ENCODE assay signal across 13 mouse cellular contexts in genomic region chr6:114676091-114676490, GRCm38 (mm10). TPM values are rescaled to one million over a fixed set of nuclear protein-coding genes. Genes with fewer than 3 reads are reported as not detected.
DNase-seq lines count a peak whose midpoint lies in the region.
"Had no signal": no experiment of that assay in that cellular context is flagged by ENCODE, and none has a peak within 500 bp of the region (broad histone marks: within the 10 kb centered on the region; RNA-seq: fewer than 3 reads in every experiment).

No protein-coding gene starts in this region.

- intact Hi-C loops in heart, postnatal 10 days (cut with DNase I): no loop called here

- DNase-seq in adrenal gland, postnatal 10 days: peak; percentile 7
- DNase-seq in adrenal gland, adult 18-20 months (ENCODE audit: low spot score in 2 of 2): no peak
- DNase-seq in 3T3-L1 (ENCODE audit: low read depth, low spot score) (peak; percentile 73), MN1 (ENCODE audit: low spot score) (peak; percentile 53)
- no peak for DNase-seq in left cerebral cortex, adult 11 months (ENCODE audit: low spot score)
- DNase-seq in heart, postnatal 10 days: no peak
- DNase-seq: cerebellum, adult 18-20 months; cerebellum, adult 9-10 months; cerebellum, postnatal 14 days; embryo, embryonic 11 days; gastrocnemius, postnatal 25 days; heart, adult 18-20 months; kidney, adult 2 months had no signal

RNA-seq across cellular contexts. Expression of gene Atg7, which starts 33.2 kb away (rescaled TPM):
- total RNA-seq in adrenal gland, postnatal 10 days (2021): 10 to 100 TPM; 22.4 to 27.5 TPM
- 10 to 100 TPM; 24.9 to 27.6 TPM for total RNA-seq in adrenal gland, adult 18-20 months (2021)
- 10 to 100 TPM; 15.3 to 16.1 TPM for total RNA-seq in heart, postnatal 10 days (2021)

Comparison
In these comparisons a context has a peak if more than half of its experiments do, and no peak if none do; other contexts are left out.
1. DNase-seq: peak in adrenal gland, postnatal 10 days (single experiment), 3T3-L1 (single experiment) and MN1 (single experiment); none in adrenal gland, adult 18-20 months (0 of 2), left cerebral cortex, adult 11 months (single experiment) and heart, postnatal 10 days (0 of 2).